Mouse (Mus musculus): ENCODE measurements around the gene Lmod3. TPM values are rescaled to one million over a fixed set of nuclear protein-coding genes. Genes with fewer than 3 reads are reported as not detected.

The Lmod3 gene
- total and polyA plus RNA-seq, 2 experiments from 2014 or later, result not detected

GRCm38 (mm10) chr6:97227067-97227847, 25.3 kb downstream of the Lmod3 start:
- no peak for ATAC-seq (ENCODE audit: low FRiP score)
- 95% methylated on average over 9 of the region's 9 CpGs for WGBS
- no peak overlapping the region for H3K27ac ChIP-seq (ENCODE audit: low read depth, low read length)

GRCm38 (mm10) chr6:97226083-97226491, 26.5 kb downstream of the Lmod3 start:
- TF ChIP-seq CTCF (IDR thresholded peaks at IDR 0.05), result no peak
- Histone ChIP-seq H3K27me3 (ENCODE audit: insufficient read depth, low read length) (no peaks in the 10 kb centered on the region), H3K4me1 (ENCODE audit: insufficient read depth, low read length) (no peaks in the 10 kb centered on the region), H3K4me3 (ENCODE audit: low read depth, low read length) (no peak overlapping the region), H3K27ac (ENCODE audit: low read depth, low read length) (0 out of 2 replicates have a peak overlapping the region, but pooled peaks have one; percentile 26), H3K36me3 (ENCODE audit: insufficient read depth, low read length) (peaks cover 7% of the 10 kb centered on the region), H3K9me3 (ENCODE audit: low read length) (no peaks in the 10 kb centered on the region), H3K9ac (replicated peaks; ENCODE audit: low read length, poor library complexity, severe bottlenecking) (no peak overlapping the region; the same call in 1 of the 2 replicates), H3K4me2 (ENCODE audit: low read depth, low read length, poor library complexity, severe bottlenecking) (no peak overlapping the region)
- DNase-seq (ENCODE audit: low spot score), result peak; percentile 6
- 40% methylated on average over 1 of the region's 1 CpGs for WGBS
- ATAC-seq (ENCODE audit: low FRiP score), result no peak

More at GRCm38 (mm10) chr6:97227067-97227847, 25.3 kb downstream of the Lmod3 start:
- Histone ChIP-seq H3K9me3 (ENCODE audit: low read length) (no peaks in the 10 kb centered on the region), H3K9ac (replicated peaks; ENCODE audit: low read length, poor library complexity, severe bottlenecking) (no peak overlapping the region), H3K4me2 (ENCODE audit: low read depth, low read length, poor library complexity, severe bottlenecking) (no peak overlapping the region), H3K36me3 (ENCODE audit: insufficient read depth, low read length) (peaks cover 11% of the 10 kb centered on the region), H3K27me3 (ENCODE audit: insufficient read depth, low read length) (no peaks in the 10 kb centered on the region), H3K4me3 (ENCODE audit: low read depth, low read length) (no peak overlapping the region), H3K4me1 (ENCODE audit: insufficient read depth, low read length) (no peaks in the 10 kb centered on the region)
- TF ChIP-seq CTCF (IDR thresholded peaks at IDR 0.05), result no peak
- DNase-seq (ENCODE audit: low spot score), result no peak

- DNase-seq (ENCODE audit: low spot score), result no peak
- no peaks in the 10 kb centered on the region for H3K9me3 ChIP-seq (ENCODE audit: low read length)
- H3K9ac ChIP-seq (replicated peaks; ENCODE audit: low read length, poor library complexity, severe bottlenecking), result no peak overlapping the region
- ATAC-seq (ENCODE audit: low FRiP score), result no peak
- no peak overlapping the region for H3K27ac ChIP-seq (ENCODE audit: low read depth, low read length)
- H3K4me2 ChIP-seq (ENCODE audit: low read depth, low read length, poor library complexity, severe bottlenecking), result no peak overlapping the region
- H3K4me1 ChIP-seq (ENCODE audit: insufficient read depth, low read length), result no peaks in the 10 kb centered on the region
- H3K4me3 ChIP-seq (ENCODE audit: low read depth, low read length), result no peak overlapping the region
- no peaks in the 10 kb centered on the region for H3K27me3 ChIP-seq (ENCODE audit: insufficient read depth, low read length)
- WGBS, result 92% methylated on average over 8 of the region's 8 CpGs
- H3K36me3 ChIP-seq (ENCODE audit: insufficient read depth, low read length), result peaks cover 3% of the 10 kb centered on the region
- TF ChIP-seq CTCF (IDR thresholded peaks at IDR 0.05), result no peak
Measured at GRCm38 (mm10) chr6:97224505-97224904, 28.1 kb downstream of the Lmod3 start.

- WGBS, result 75% methylated on average over 4 of the region's 4 CpGs
- no peak for ATAC-seq (ENCODE audit: low FRiP score)
- no peak for TF ChIP-seq CTCF (IDR thresholded peaks at IDR 0.05)
- no peaks in the 10 kb centered on the region for H3K36me3 ChIP-seq (ENCODE audit: insufficient read depth, low read length)
- H3K4me1 ChIP-seq (ENCODE audit: insufficient read depth, low read length), result no peaks in the 10 kb centered on the region
- H3K9ac ChIP-seq (replicated peaks; ENCODE audit: low read length, poor library complexity, severe bottlenecking), result no peak overlapping the region
- DNase-seq (ENCODE audit: low spot score), result no peak
- no peak overlapping the region for H3K4me2 ChIP-seq (ENCODE audit: low read depth, low read length, poor library complexity, severe bottlenecking)
- no peaks in the 10 kb centered on the region for H3K9me3 ChIP-seq (ENCODE audit: low read length)
- H3K27me3 ChIP-seq (ENCODE audit: insufficient read depth, low read length), result no peaks in the 10 kb centered on the region
- H3K4me3 ChIP-seq (ENCODE audit: low read depth, low read length), result no peak overlapping the region
- H3K27ac ChIP-seq (ENCODE audit: low read depth, low read length), result no peak overlapping the region
Measured at GRCm38 (mm10) chr6:97223566-97223965, 29.0 kb downstream of the Lmod3 start.

GRCm38 (mm10) chr6:97222931-97223467, 29.6 kb downstream of the Lmod3 start:
- Histone ChIP-seq H3K9me3 (ENCODE audit: low read length) (no peaks in the 10 kb centered on the region), H3K4me1 (ENCODE audit: insufficient read depth, low read length) (no peaks in the 10 kb centered on the region), H3K27ac (ENCODE audit: low read depth, low read length) (no peak overlapping the region), H3K4me2 (ENCODE audit: low read depth, low read length, poor library complexity, severe bottlenecking) (no peak overlapping the region), H3K4me3 (ENCODE audit: low read depth, low read length) (no peak overlapping the region), H3K36me3 (ENCODE audit: insufficient read depth, low read length) (no peaks in the 10 kb centered on the region), H3K9ac (replicated peaks; ENCODE audit: low read length, poor library complexity, severe bottlenecking) (no peak overlapping the region), H3K27me3 (ENCODE audit: insufficient read depth, low read length) (no peaks in the 10 kb centered on the region)
- TF ChIP-seq CTCF (IDR thresholded peaks at IDR 0.05), result no peak
- 77% methylated on average over 5 of the region's 5 CpGs for WGBS
- DNase-seq (ENCODE audit: low spot score) (no peak), ATAC-seq (ENCODE audit: low FRiP score) (no peak)

GRCm38 (mm10) chr6:97222321-97222720, 30.2 kb downstream of the Lmod3 start:
- no peak for ATAC-seq (ENCODE audit: low FRiP score)
- Histone ChIP-seq H3K27ac (ENCODE audit: low read depth, low read length) (no peak overlapping the region), H3K27me3 (ENCODE audit: insufficient read depth, low read length) (no peaks in the 10 kb centered on the region), H3K9ac (replicated peaks; ENCODE audit: low read length, poor library complexity, severe bottlenecking) (no peak overlapping the region), H3K4me3 (ENCODE audit: low read depth, low read length) (no peak overlapping the region), H3K4me1 (ENCODE audit: insufficient read depth, low read length) (no peaks in the 10 kb centered on the region), H3K4me2 (ENCODE audit: low read depth, low read length, poor library complexity, severe bottlenecking) (no peak overlapping the region), H3K9me3 (ENCODE audit: low read length) (no peaks in the 10 kb centered on the region), H3K36me3 (ENCODE audit: insufficient read depth, low read length) (no peaks in the 10 kb centered on the region)
- WGBS, result 49% methylated on average over 6 of the region's 6 CpGs
- no peak for DNase-seq (ENCODE audit: low spot score)
- no peak for TF ChIP-seq CTCF (IDR thresholded peaks at IDR 0.05)
